Mouse (Mus musculus) limb, embryonic 10.5 days (tissue): ENCODE results near the gene Map3k1. TPM values are rescaled to one million over a fixed set of nuclear protein-coding genes. Genes with fewer than 3 reads are reported as not detected.

Source experiments
- DNase-seq: peaks from one replicate; pipeline ENCODE4 v3.0.0-alpha.2; 2017; ENCODE audit warnings: low spot score
- H3K27ac ChIP-seq: fragments of 300-500 bp; sonication (generic); 2 replicates; pipeline ENCODE4 v1.5.1; 2016; ENCODE audit warnings: mild to moderate bottlenecking
- H3K27me3 ChIP-seq: fragments of 300-500 bp; sonication (generic); 2 replicates; pipeline ENCODE4 v1.6.1; 2016; ENCODE audit warnings: low read depth, mild to moderate bottlenecking; ENCODE audit not compliant: poor library complexity, severe bottlenecking
- H3K36me3 ChIP-seq: fragments of 300-500 bp; sonication (generic); 2 replicates; pipeline ENCODE4 v1.6.1; 2016; ENCODE audit warnings: mild to moderate bottlenecking, moderate library complexity
- H3K4me1 ChIP-seq: fragments of 300-500 bp; sonication (generic); 2 replicates; pipeline ENCODE4 v1.6.1; 2016
- H3K4me3 ChIP-seq: fragments of 300-500 bp; sonication (generic); 2 replicates; pipeline ENCODE4 v1.5.1; 2016; ENCODE audit warnings: mild to moderate bottlenecking, moderate library complexity
- H3K9me3 ChIP-seq: fragments of 300-500 bp; sonication (generic); replicated peaks from 2 replicates; pipeline ENCODE4 v1.6.1; 2016; ENCODE audit warnings: mild to moderate bottlenecking
- WGBS: fragments of 180-500 bp; shearing (Covaris S2); methylation state at CpG from one replicate; pipeline ENCODE4 v1.1.7; 2016; 5-methylcytosine and 5-hydroxymethylcytosine counted together
- polyA plus RNA-seq: library from polyadenylated mRNA; unstranded; fragments of >200 nt; fragmentation: Nextera tagmentation; extraction: Ambion mirVana; gene quantifications from 2 replicates; pipeline ENCODE4 v1.2.1, GENCODE M21; 2016

Map3k1 gene
- polyA plus RNA-seq, 1 experiment from 2014 or later, result 15.6 TPM

- peak overlapping the region; percentile 86 for H3K4me3 ChIP-seq
- peak; percentile 68 for DNase-seq
- H3K4me1 ChIP-seq, result peaks cover 53% of the 10 kb centered on the region
- H3K9me3 ChIP-seq, result no peaks in the 10 kb centered on the region
- H3K36me3 ChIP-seq, result no peaks in the 10 kb centered on the region
- under 1% methylated on average over 54 of the region's 79 CpGs for WGBS
- H3K27me3 ChIP-seq, result peaks cover 18% of the 10 kb centered on the region
- H3K27ac ChIP-seq, result peak overlapping the region; percentile 97
Measured at GRCm38 (mm10) chr13:111807596-111808386, 1.0 kb downstream of the Map3k1 start.

- H3K4me1 ChIP-seq, result peaks cover 59% of the 10 kb centered on the region
- under 1% methylated on average over 11 of the region's 11 CpGs for WGBS
- peak overlapping the region; percentile 86 for H3K4me3 ChIP-seq
- DNase-seq, result peak; percentile 34
- H3K36me3 ChIP-seq, result no peaks in the 10 kb centered on the region
- H3K27me3 ChIP-seq, result peaks cover 18% of the 10 kb centered on the region
- no peaks in the 10 kb centered on the region for H3K9me3 ChIP-seq
- H3K27ac ChIP-seq, result no peak overlapping the region
Measured at GRCm38 (mm10) chr13:111807105-111807595, 1.6 kb downstream of the Map3k1 start.

DNA sequence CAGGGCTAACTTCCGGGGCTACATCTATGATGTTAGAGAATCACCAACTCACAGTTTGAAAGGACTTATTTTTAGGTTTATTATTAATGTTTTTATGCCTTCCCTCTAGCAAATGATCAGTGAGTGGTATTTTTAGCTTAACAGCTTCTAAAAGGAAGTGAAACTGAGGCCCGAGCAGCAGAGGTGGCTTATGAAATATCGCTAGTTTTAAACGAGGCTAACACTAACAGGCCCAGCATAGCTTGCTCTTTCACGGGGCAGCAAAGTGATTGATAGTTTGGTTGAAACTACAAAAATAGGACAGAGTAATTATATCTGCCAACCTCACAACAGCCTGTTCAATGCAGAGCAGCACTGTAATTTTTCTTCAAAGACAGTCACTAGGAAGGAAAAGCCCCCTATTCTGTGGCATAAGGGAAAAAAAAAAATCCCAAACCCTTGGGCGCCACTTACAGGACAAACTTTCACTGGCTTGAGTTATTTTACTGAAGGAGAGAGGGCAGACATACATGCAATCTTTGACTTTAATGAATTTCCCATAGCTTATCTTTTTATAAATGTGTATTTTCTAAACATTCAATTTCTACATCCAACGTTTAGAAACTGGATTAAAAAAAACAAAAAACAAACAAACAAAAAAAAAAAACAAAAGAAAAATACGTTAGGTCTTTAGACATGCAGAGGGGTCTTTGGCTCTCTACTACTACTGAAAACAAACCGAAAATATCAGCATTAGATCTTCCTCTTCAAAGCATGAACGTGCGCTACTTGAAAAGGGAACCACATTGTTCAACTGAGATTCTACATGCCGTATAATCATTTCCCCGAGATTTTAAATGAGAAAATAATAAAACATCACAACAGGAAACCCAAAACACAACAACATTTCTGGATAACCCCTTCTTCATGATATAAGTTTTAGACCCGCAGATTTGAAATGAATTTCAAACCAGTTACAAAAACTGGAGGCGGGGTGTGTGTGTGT is 2.8 kb downstream of the Map3k1 start:
- 56% methylated on average over 15 of the region's 15 CpGs for whole genome bisulfite sequencing
- Histone ChIP-seq H3K36me3 (no peaks in the 10 kb centered on the region), H3K27ac (no peak overlapping the region), H3K9me3 (no peaks in the 10 kb centered on the region), H3K4me1 (peaks cover 70% of the 10 kb centered on the region), H3K4me3 (peak overlapping the region; percentile 86; the same call in 1 of the 2 replicates), H3K27me3 (peaks cover 14% of the 10 kb centered on the region)
- no peak for DNase-seq

GRCm38 (mm10) chr13:111804951-111805673 is 3.7 kb downstream of the Map3k1 start:
- H3K27me3 ChIP-seq, result peaks cover 5% of the 10 kb centered on the region; the same call in 1 of the 2 replicates
- WGBS, result 51% methylated on average over 10 of the region's 10 CpGs

GRCm38 (mm10) chr13:111804189-111804588 is 4.6 kb downstream of the Map3k1 start:
- DNase-seq, result no peak
- H3K9me3 ChIP-seq, result no peaks in the 10 kb centered on the region
- H3K4me3 ChIP-seq, result no peak overlapping the region
- H3K27me3 ChIP-seq, result no peaks in the 10 kb centered on the region
- 71% methylated on average over 8 of the region's 8 CpGs for WGBS
- no peak overlapping the region for H3K27ac ChIP-seq
- peaks cover 76% of the 10 kb centered on the region for H3K4me1 ChIP-seq
- H3K36me3 ChIP-seq, result no peaks in the 10 kb centered on the region

More at GRCm38 (mm10) chr13:111804951-111805673, 3.7 kb downstream of the Map3k1 start:
- no peak overlapping the region; the same call in 1 of the 2 replicates for H3K27ac ChIP-seq
- no peak for DNase-seq
- H3K4me3 ChIP-seq, result no peak overlapping the region
- H3K36me3 ChIP-seq, result no peaks in the 10 kb centered on the region
- H3K9me3 ChIP-seq, result no peaks in the 10 kb centered on the region
- H3K4me1 ChIP-seq, result peaks cover 79% of the 10 kb centered on the region

GRCm38 (mm10) chr13:111803506-111803905 is 5.3 kb downstream of the Map3k1 start:
- WGBS, result 59% methylated on average over 6 of the region's 6 CpGs

GRCm38 (mm10) chr13:111802900-111803299 is 5.9 kb downstream of the Map3k1 start:
- Histone ChIP-seq H3K9me3 (no peaks in the 10 kb centered on the region), H3K27me3 (no peaks in the 10 kb centered on the region), H3K4me3 (no peak overlapping the region), H3K27ac (no peak overlapping the region), H3K36me3 (no peaks in the 10 kb centered on the region), H3K4me1 (peaks cover 86% of the 10 kb centered on the region)
- WGBS, result 90% methylated on average over 11 of the region's 11 CpGs
- DNase-seq, result no peak

More at GRCm38 (mm10) chr13:111803506-111803905, 5.3 kb downstream of the Map3k1 start:
- no peak for DNase-seq
- Histone ChIP-seq H3K36me3 (no peaks in the 10 kb centered on the region), H3K9me3 (no peaks in the 10 kb centered on the region), H3K27me3 (no peaks in the 10 kb centered on the region), H3K27ac (no peak overlapping the region), H3K4me1 (peaks cover 80% of the 10 kb centered on the region), H3K4me3 (no peak overlapping the region)

GRCm38 (mm10) chr13:111802271-111802665 is 6.5 kb downstream of the Map3k1 start:
- Histone ChIP-seq H3K36me3 (no peaks in the 10 kb centered on the region), H3K4me1 (peaks cover 92% of the 10 kb centered on the region), H3K4me3 (no peak overlapping the region), H3K9me3 (no peaks in the 10 kb centered on the region), H3K27ac (peak overlapping the region; percentile 63; the same call in 1 of the 2 replicates), H3K27me3 (no peaks in the 10 kb centered on the region)
- no peak for DNase-seq
- 86% methylated on average over 2 of the region's 2 CpGs for WGBS

GRCm38 (mm10) chr13:111801662-111802270 is 7.0 kb downstream of the Map3k1 start:
- Histone ChIP-seq H3K36me3 (no peaks in the 10 kb centered on the region), H3K4me1 (peaks cover 92% of the 10 kb centered on the region), H3K9me3 (no peaks in the 10 kb centered on the region), H3K27me3 (no peaks in the 10 kb centered on the region), H3K4me3 (no peak overlapping the region), H3K27ac (peak overlapping the region; percentile 63)
- DNase-seq, result no peak
- WGBS, result 75% methylated on average over 10 of the region's 10 CpGs

DNA sequence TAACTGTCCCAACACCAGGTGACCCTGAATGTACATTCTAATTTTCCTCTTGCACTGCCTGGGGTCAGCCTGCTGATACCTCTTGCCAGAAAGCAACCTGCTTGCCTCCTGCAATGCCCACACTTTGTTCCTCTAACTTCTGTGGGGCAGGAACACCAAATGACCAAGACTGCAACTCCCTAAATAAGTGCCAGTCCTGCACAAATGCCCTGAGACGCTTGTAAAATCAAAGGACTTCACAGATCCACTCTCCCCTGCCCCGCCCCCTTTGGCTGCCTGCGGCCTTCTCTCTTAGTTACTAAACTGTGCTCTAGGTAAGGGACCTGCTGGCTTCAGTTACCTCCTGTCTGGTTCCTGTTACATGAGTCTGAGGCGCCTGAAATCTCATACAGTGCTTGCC is 7.9 kb downstream of the Map3k1 start:
- peaks cover 92% of the 10 kb centered on the region for H3K4me1 ChIP-seq
- 31% methylated on average over 4 of the region's 4 CpGs for whole genome bisulfite sequencing
- no peaks in the 10 kb centered on the region for H3K36me3 ChIP-seq
- H3K27me3 ChIP-seq, result no peaks in the 10 kb centered on the region
- H3K9me3 ChIP-seq, result no peaks in the 10 kb centered on the region
- H3K27ac ChIP-seq, result no peak overlapping the region
- peak; percentile 50 for DNase-seq
- H3K4me3 ChIP-seq, result no peak overlapping the region

DNA sequence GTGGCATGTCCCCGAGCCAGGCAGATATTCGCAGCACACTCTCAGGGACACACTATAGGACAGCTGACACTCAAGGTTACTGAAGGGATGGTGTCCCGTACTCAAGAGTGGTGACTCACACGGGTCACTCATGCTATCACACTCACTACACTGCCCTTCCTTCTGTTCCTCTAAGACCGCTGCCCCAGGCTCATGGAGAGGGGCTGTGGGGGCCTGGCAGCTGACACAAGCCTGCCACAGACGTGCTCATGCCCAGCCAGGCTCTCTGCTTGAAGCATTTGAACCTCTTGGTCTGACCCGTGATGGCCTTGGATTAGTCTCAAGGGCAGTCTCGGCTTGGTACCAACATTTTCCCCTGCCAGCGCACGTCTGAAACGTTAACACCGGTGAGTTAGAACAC is 10.7 kb downstream of the Map3k1 start:
- DNase-seq, result no peak
- H3K4me3 ChIP-seq, result no peak overlapping the region
- H3K9me3 ChIP-seq, result no peaks in the 10 kb centered on the region
- peaks cover 84% of the 10 kb centered on the region for H3K4me1 ChIP-seq
- H3K27ac ChIP-seq, result peak overlapping the region; percentile 57
- 80% methylated on average over 12 of the region's 12 CpGs for WGBS
- no peaks in the 10 kb centered on the region for H3K27me3 ChIP-seq
- H3K36me3 ChIP-seq, result no peaks in the 10 kb centered on the region

- peak; percentile 66 for DNase-seq
- H3K27me3 ChIP-seq, result no peaks in the 10 kb centered on the region
- H3K4me3 ChIP-seq, result no peak overlapping the region
- no peaks in the 10 kb centered on the region for H3K36me3 ChIP-seq
- H3K4me1 ChIP-seq, result peaks cover 85% of the 10 kb centered on the region
- H3K9me3 ChIP-seq, result no peaks in the 10 kb centered on the region
- WGBS, result 11% methylated on average over 8 of the region's 8 CpGs
- H3K27ac ChIP-seq, result peak overlapping the region; percentile 42; the same call in 1 of the 2 replicates
Measured at GRCm38 (mm10) chr13:111797021-111797420, 11.8 kb downstream of the Map3k1 start.
